Mouse (Mus musculus) megakaryocyte progenitor cell, adult 5-6 weeks (primary cell): Measurements from ENCODE around the gene Rev1. TPM values are rescaled to one million over a fixed set of nuclear protein-coding genes. Genes with fewer than 3 reads are reported as not detected.
"Not testable (repeated sequence)": the region's sequence is repeated elsewhere in the genome, so short reads cannot be mapped to it uniquely, and the experiment has no call there.

Experiments used
- ATAC-seq: replicated peaks from 2 replicates; pipeline ENCODE4 v1.8.0; 2016; ENCODE audit warnings: mild to moderate bottlenecking, moderate TSS enrichment, inconsistent platforms; ENCODE audit not compliant: poor library complexity
- total RNA-seq, 2 experiments: library from RNA; stranded (forward) in 1 of 2; stranded (reverse) in 1 of 2; fragments of 157-497, 149-512 nt in 1 of 2; fragments of 200-1000 nt in 1 of 2; gene quantifications; 2 replicates each; pipeline versions ENCODE4 v1.2.3 to v1.2.4; 2015 to 2017

The Rev1 gene
- total RNA-seq, 2 experiments from 2014 or later = 41.7 to 44.6 TPM

- no peak for ATAC-seq
These were observed 58.3 kb downstream of the Rev1 start for GRCm38 (mm10) chr1:38071326-38071725.

- ATAC-seq = no peak
These were observed 62.3 kb downstream of the Rev1 start for GRCm38 (mm10) chr1:38067276-38067675.

GRCm38 (mm10) chr1:38062156-38062555 is 67.4 kb downstream of the Rev1 start:
- ATAC-seq = not testable (repeated sequence)

GRCm38 (mm10) chr1:38058417-38058816 is 71.2 kb downstream of the Rev1 start:
- no peak for ATAC-seq

- ATAC-seq = no peak
These were observed 74.4 kb downstream of the Rev1 start for GRCm38 (mm10) chr1:38055176-38055575.

GRCm38 (mm10) chr1:38049562-38049961 is 80.0 kb downstream of the Rev1 start:
- peak; percentile 76 for ATAC-seq

- ATAC-seq = no peak
These were observed 81.5 kb downstream of the Rev1 start for GRCm38 (mm10) chr1:38048121-38048520.

GRCm38 (mm10) chr1:38038898-38039297 is 90.7 kb downstream of the Rev1 start:
- no peak for ATAC-seq

GRCm38 (mm10) chr1:38037375-38037774 is 92.2 kb downstream of the Rev1 start:
- no peak for ATAC-seq

GRCm38 (mm10) chr1:38035521-38035920 is 94.1 kb downstream of the Rev1 start:
- no peak for ATAC-seq

GRCm38 (mm10) chr1:38031391-38031790 is 98.2 kb downstream of the Rev1 start:
- ATAC-seq = no peak

GRCm38 (mm10) chr1:38027301-38027700 is 102.3 kb downstream of the Rev1 start:
- ATAC-seq = no peak

GRCm38 (mm10) chr1:38014551-38015203 is 114.9 kb downstream of the Rev1 start:
- peak; percentile 54 for ATAC-seq

GRCm38 (mm10) chr1:38012509-38012908 is 117.1 kb downstream of the Rev1 start:
- no peak for ATAC-seq

- ATAC-seq = peak; percentile 42
These were observed 117.5 kb downstream of the Rev1 start for GRCm38 (mm10) chr1:38012104-38012503.

- ATAC-seq = peak; percentile 96
These were observed 118.0 kb downstream of the Rev1 start for GRCm38 (mm10) chr1:38011647-38012046.

- no peak for ATAC-seq
These were observed 122.9 kb downstream of the Rev1 start for GRCm38 (mm10) chr1:38006741-38007140.

GRCm38 (mm10) chr1:38003046-38003445 is 126.6 kb downstream of the Rev1 start:
- no peak for ATAC-seq

Other genes starting within 250 kb of the Rev1 start
- gene Mitd1, start 239.4 kb downstream of the Rev1 start, total RNA-seq (2015) = 28.2 and 46.0 TPM in 2 replicates
- gene Mitd1, start 239.4 kb downstream of the Rev1 start, total RNA-seq (2017) = 29.5 and 41.7 TPM in 2 replicates
- gene Mrpl30, start 239.3 kb downstream of the Rev1 start, total RNA-seq (2015) = 286 TPM in 2 replicates
- gene Mrpl30, start 239.3 kb downstream of the Rev1 start, total RNA-seq (2017) = 233 and 248 TPM in 2 replicates
- gene Lyg2, start 213.3 kb downstream of the Rev1 start, total RNA-seq (2015) = not detected in 2 replicates
- not detected in 2 replicates for gene Lyg2, start 213.3 kb downstream of the Rev1 start, total RNA-seq (2017)
- gene Lyg1, start 172.0 kb downstream of the Rev1 start, total RNA-seq (2015) = not detected in 2 replicates
- gene Lyg1, start 172.0 kb downstream of the Rev1 start, total RNA-seq (2017) = not detected in 2 replicates
- gene Txndc9, start 131.9 kb downstream of the Rev1 start, total RNA-seq (2015) = 52.8 and 64.3 TPM in 2 replicates
- gene Txndc9, start 131.9 kb downstream of the Rev1 start, total RNA-seq (2017) = 42.6 and 51.7 TPM in 2 replicates
- gene Eif5b, start 131.8 kb downstream of the Rev1 start, total RNA-seq (2015) = 42.2 and 47.8 TPM in 2 replicates
- gene Eif5b, start 131.8 kb downstream of the Rev1 start, total RNA-seq (2017) = 21.8 and 24.6 TPM in 2 replicates